Mouse (Mus musculus): Measurements from ENCODE around the gene 6820408C15Rik.

DNA sequence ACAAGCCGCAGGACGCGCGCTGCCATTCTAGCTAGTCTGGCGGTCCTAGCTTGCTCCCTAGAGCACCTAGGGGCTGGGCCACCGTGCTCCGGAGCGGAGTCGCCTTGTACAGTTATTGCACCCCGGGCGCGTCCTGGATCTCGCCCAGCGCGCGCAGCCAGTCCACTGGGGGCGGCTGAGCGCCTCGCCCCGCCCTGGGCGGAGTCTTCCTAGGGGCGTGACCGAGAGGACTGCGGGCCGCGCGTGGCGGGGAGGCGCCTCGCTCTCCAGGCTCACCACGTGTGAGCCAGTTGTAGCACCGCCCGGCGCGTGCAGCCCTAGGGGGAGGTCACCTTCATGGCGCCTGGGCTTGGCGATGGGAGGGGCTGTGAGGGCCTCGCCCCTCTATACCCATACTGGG, 16.7 kb upstream of the 6820408C15Rik start:
- peak; percentile 29; the same call in 1 of the 2 replicates for TF ChIP-seq CTCF (IDR thresholded peaks at IDR 0.05; ENCODE audit: low read depth)
- TF ChIP-seq EP300 (IDR thresholded peaks at IDR 0.05; ENCODE audit: low read depth) = no peak

All from liver, embryonic 14.5 days (tissue).